Mouse (Mus musculus) midbrain, embryonic 12.5 days (tissue): ENCODE data around the gene Ptpn12. TPM values are rescaled to one million over a fixed set of nuclear protein-coding genes. Genes with fewer than 3 reads are reported as not detected.

Experiments
- ATAC-seq: fragments of 200-750 bp; cut with Nextera tagmentation; 2 replicates; pipeline ENCODE4 v1.8.0; 2017; ENCODE audit warnings: low read depth, moderate TSS enrichment, moderate library complexity; ENCODE audit not compliant: low FRiP score
- H3K27ac ChIP-seq: fragments of 300-500 bp; sonication (generic); replicated peaks from 2 replicates; pipeline ENCODE4 v1.5.1; 2016; ENCODE audit warnings: mild to moderate bottlenecking
- H3K27me3 ChIP-seq: fragments of 300-500 bp; sonication (generic); 2 replicates; pipeline ENCODE4 v1.6.1; 2016; ENCODE audit warnings: mild to moderate bottlenecking
- H3K36me3 ChIP-seq: fragments of 300-500 bp; sonication (generic); 2 replicates; pipeline ENCODE4 v1.6.1; 2016
- H3K4me1 ChIP-seq: fragments of 300-500 bp; sonication (generic); 2 replicates; pipeline ENCODE4 v1.6.1; 2016
- H3K4me2 ChIP-seq: fragments of 300-500 bp; sonication (generic); replicated peaks from 2 replicates; pipeline ENCODE4 v1.6.1; 2016; ENCODE audit warnings: mild to moderate bottlenecking, moderate library complexity
- H3K4me3 ChIP-seq: fragments of 300-500 bp; sonication (generic); 2 replicates; pipeline ENCODE4 v1.5.1; 2016; ENCODE audit warnings: mild to moderate bottlenecking
- H3K9ac ChIP-seq: fragments of 300-500 bp; sonication (generic); replicated peaks from 2 replicates; pipeline ENCODE4 v1.6.1; 2016; ENCODE audit warnings: mild to moderate bottlenecking, moderate library complexity
- H3K9me3 ChIP-seq: fragments of 300-500 bp; sonication (generic); 2 replicates; pipeline ENCODE4 v1.6.1; 2016; ENCODE audit warnings: mild to moderate bottlenecking
- WGBS: fragments of 180-500 bp; shearing (Covaris S2); methylation state at CpG from one replicate; pipeline ENCODE4 v1.1.7; 2016; 5-methylcytosine and 5-hydroxymethylcytosine counted together
- polyA plus RNA-seq: library from polyadenylated mRNA; unstranded; fragments of >200 nt; fragmentation: Nextera tagmentation; extraction: Ambion mirVana; gene quantifications from 2 replicates; pipeline ENCODE4 v1.2.1, GENCODE M21; 2016

The Ptpn12 gene
- 30.9 and 31.3 TPM in 2 replicates for polyA plus RNA-seq

DNA sequence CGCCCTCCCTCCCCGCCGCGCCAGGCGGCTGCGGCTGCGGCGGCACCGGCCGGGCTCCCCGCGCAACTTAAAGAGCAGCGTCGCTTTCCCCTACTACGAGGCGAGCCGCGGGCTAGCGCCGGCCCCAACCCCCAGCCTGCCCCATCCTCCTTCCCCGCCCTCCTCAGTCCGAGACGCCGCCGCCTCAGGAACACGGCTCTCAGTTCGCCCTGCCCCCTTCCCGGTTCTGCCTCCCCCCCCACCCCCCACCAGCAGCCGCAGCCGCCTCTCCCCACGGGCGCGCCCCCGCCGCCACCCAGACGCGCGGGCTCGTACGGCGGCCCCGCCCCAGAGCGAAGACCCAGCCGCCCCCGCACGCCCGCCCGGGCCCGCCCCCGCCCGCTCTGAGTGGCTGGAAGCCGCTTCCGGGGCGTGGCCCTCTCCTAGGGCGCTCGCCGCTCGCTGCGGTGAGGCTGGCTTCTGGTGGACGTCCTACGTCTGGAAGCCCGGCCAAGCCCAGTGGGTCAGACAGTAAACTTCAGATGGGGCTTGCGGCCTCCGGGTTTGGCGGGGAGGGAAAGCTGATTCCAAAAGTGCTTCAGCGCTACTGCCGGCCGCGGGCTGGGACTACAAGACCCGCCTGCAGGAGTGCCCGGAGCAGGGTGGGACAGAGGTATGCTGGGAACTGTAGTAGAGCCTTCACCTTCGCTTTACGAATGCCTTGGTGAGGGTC, at the start of gene Ptpn12:
Gene Ptpn12 (minus strand): TSS at position 92 of the 712 bp plus-strand sequence.
- peak within 1 kb of the TSS; percentile 98 for H3K9ac ChIP-seq
- peaks cover 16% of the 10 kb centered on the region for H3K4me1 ChIP-seq
- no peaks in the 10 kb centered on the region for H3K9me3 ChIP-seq
- H3K27me3 ChIP-seq, result no peaks in the 10 kb centered on the region
- H3K4me2 ChIP-seq, result peak within 1 kb of the TSS; percentile 66
- H3K4me3 ChIP-seq, result peak within 1 kb of the TSS; percentile 99
- WGBS, result under 1% methylated on average over 40 of the region's 73 CpGs
- peak; percentile 95 for ATAC-seq
- peak within 1 kb of the TSS; percentile 100 for H3K27ac ChIP-seq
- H3K36me3 ChIP-seq, result no peaks in the 10 kb centered on the region

- no peaks in the 10 kb centered on the region for H3K27me3 ChIP-seq
- no peaks in the 10 kb centered on the region for H3K9me3 ChIP-seq
- H3K4me1 ChIP-seq, result no peaks in the 10 kb centered on the region
- H3K27ac ChIP-seq, result no peak overlapping the region
- H3K4me2 ChIP-seq, result no peak overlapping the region
- 81% methylated on average over 6 of the region's 6 CpGs for WGBS
- ATAC-seq, result no peak
- no peak overlapping the region for H3K9ac ChIP-seq
- no peaks in the 10 kb centered on the region for H3K36me3 ChIP-seq
- H3K4me3 ChIP-seq, result no peak overlapping the region
Measured at GRCm38 (mm10) chr5:21091179-21091578, 35.5 kb upstream of the Ptpn12 start.

DNA sequence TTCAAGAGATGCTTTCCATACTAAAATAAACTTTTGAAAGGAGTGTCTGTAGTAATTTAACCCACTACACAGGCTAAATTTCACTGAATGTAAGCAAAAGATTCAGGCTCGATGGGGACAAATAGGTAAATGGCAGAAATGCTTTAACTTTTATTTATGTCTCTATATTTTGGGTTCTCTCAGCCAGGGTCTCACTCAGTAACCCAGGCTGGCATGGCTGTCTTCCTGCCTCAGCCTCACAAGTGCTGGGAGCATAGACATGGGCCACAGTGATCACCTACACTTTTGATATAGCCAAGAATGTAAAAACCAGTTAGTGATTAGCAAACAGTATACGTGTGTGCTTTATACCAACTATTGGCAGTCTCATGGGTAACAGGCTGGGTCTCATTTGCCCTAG, 1.5 kb upstream of the Ptpn12 start:
- no peak for ATAC-seq

DNA sequence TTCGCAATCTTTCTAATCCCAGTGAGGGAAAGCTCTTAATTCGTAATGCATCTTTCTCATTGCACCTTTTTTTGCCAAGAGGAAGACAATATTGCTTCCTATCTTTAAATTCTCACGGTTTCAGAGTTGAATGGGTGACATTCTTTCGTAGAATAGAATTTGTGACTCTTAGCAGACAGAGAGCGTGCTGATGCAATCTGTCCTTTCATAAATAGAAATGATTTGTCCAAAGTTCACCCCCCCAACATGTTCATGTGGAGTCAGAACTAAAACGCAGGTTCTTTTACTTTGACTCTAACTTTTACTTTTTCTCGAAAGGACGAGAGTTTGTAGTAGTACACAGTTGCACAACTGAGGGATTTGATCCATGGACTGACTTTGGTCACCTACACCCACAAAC, 884 bp upstream of the Ptpn12 start:
- H3K4me1 ChIP-seq, result peaks cover 16% of the 10 kb centered on the region
- peak overlapping the region; percentile 100 for H3K27ac ChIP-seq
- no peaks in the 10 kb centered on the region for H3K36me3 ChIP-seq
- 14% methylated on average over 8 of the region's 8 CpGs for WGBS
- H3K27me3 ChIP-seq, result no peaks in the 10 kb centered on the region
- no peaks in the 10 kb centered on the region for H3K9me3 ChIP-seq
- no peak for ATAC-seq
- H3K9ac ChIP-seq, result peak overlapping the region; percentile 63
- H3K4me2 ChIP-seq, result peak overlapping the region; percentile 61
- H3K4me3 ChIP-seq, result peak overlapping the region; percentile 99

More for the DNA sequence above, 1.5 kb upstream of the Ptpn12 start:
- Histone ChIP-seq H3K9me3 (no peaks in the 10 kb centered on the region), H3K36me3 (no peaks in the 10 kb centered on the region), H3K4me2 (no peak overlapping the region; the same call in 1 of the 2 replicates), H3K27me3 (no peaks in the 10 kb centered on the region), H3K9ac (no peak overlapping the region), H3K27ac (no peak overlapping the region), H3K4me1 (peaks cover 12% of the 10 kb centered on the region), H3K4me3 (no peak overlapping the region)
- 89% methylated on average over 2 of the region's 2 CpGs for WGBS

DNA sequence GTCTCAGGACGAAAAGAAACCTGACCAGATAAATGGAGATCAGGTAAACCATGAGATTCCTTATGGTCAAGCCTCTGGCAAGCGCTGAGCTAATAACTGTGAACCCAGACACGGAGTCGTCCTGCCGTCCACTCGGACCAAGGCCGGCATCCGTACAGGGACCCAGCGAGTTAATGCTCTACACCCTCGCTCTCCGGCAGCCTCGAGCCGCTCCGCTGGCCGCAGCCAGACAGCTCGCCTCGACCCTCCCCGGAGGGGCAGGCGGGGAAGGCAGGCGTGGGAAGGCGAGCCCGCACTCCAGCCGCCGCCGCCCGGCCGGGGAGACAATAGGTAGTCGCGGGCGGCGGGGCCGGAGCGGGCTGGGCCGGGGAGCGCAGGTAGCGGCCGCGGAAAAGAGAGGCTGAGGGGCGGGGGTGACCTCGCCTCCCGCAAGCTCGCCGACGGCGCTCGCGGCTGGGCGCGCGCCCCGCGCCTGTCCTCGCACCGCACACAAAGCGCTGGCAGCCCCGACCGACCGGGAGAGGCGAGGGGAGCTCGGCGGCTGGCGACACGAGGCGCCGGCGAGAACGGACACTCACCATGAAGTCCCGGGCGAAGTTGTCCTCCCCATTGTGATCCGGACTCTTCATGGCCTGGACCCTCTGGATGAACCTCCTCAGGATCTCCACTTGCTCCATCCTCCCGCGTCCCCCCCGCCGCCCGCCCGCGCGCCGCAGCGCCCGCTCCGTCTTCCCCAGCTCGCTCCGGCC, 466 bp downstream of the Ptpn12 start:
- peak overlapping the region; percentile 98 for H3K9ac ChIP-seq
- peak overlapping the region; percentile 100 for H3K27ac ChIP-seq
- H3K9me3 ChIP-seq, result no peaks in the 10 kb centered on the region
- WGBS, result under 1% methylated on average over 73 of the region's 84 CpGs
- no peaks in the 10 kb centered on the region for H3K27me3 ChIP-seq
- peaks cover 16% of the 10 kb centered on the region for H3K4me1 ChIP-seq
- no peaks in the 10 kb centered on the region for H3K36me3 ChIP-seq
- peak overlapping the region; percentile 99 for H3K4me3 ChIP-seq
- H3K4me2 ChIP-seq, result peak overlapping the region; percentile 66
- peak; percentile 33 for ATAC-seq

GRCm38 (mm10) chr5:21054472-21055070, 1.1 kb downstream of the Ptpn12 start:
- Histone ChIP-seq H3K4me2 (peak overlapping the region; percentile 66), H3K4me3 (peak overlapping the region; percentile 99), H3K27ac (peak overlapping the region; percentile 100), H3K9ac (peak overlapping the region; percentile 98), H3K36me3 (no peaks in the 10 kb centered on the region), H3K27me3 (no peaks in the 10 kb centered on the region), H3K4me1 (peaks cover 16% of the 10 kb centered on the region), H3K9me3 (no peaks in the 10 kb centered on the region)
- 0% methylated on average over 20 of the region's 20 CpGs for WGBS
- ATAC-seq, result peak; percentile 13

GRCm38 (mm10) chr5:21053571-21054307, 2.0 kb downstream of the Ptpn12 start:
- no peaks in the 10 kb centered on the region for H3K27me3 ChIP-seq
- peak overlapping the region; percentile 99 for H3K4me3 ChIP-seq
- no peaks in the 10 kb centered on the region for H3K9me3 ChIP-seq
- peaks cover 16% of the 10 kb centered on the region for H3K4me1 ChIP-seq
- ATAC-seq, result no peak
- H3K4me2 ChIP-seq, result peak overlapping the region; percentile 66
- no peaks in the 10 kb centered on the region for H3K36me3 ChIP-seq
- peak overlapping the region; percentile 98 for H3K9ac ChIP-seq
- H3K27ac ChIP-seq, result no peak overlapping the region
- 61% methylated on average over 3 of the region's 3 CpGs for WGBS

- H3K4me3 ChIP-seq, result no peak overlapping the region
- H3K4me1 ChIP-seq, result peaks cover 16% of the 10 kb centered on the region
- no peaks in the 10 kb centered on the region for H3K9me3 ChIP-seq
- H3K36me3 ChIP-seq, result no peaks in the 10 kb centered on the region
- H3K27me3 ChIP-seq, result no peaks in the 10 kb centered on the region
- no peak for ATAC-seq
- no peak overlapping the region for H3K4me2 ChIP-seq
- H3K9ac ChIP-seq, result no peak overlapping the region
- H3K27ac ChIP-seq, result no peak overlapping the region
- 90% methylated on average over 1 of the region's 1 CpGs for WGBS
Measured at GRCm38 (mm10) chr5:21052521-21052920, 3.2 kb downstream of the Ptpn12 start.

DNA sequence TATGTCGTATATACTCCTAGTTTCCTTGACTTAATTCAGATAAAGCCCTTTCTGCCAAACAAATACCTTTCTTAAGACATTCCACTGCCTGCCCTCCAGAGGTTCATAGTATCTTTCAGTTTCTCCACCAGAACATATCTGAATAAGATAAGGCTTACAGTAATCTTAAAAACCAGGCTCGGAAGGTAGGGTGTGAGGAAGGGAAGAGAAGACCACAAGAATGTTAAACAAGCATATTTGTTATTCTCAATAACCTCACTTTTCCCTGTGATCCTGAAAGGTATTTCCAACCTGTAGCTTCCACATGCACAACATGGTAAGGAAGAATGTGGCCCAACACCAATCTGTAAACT, 5.0 kb downstream of the Ptpn12 start:
- no peak overlapping the region for H3K9ac ChIP-seq
- H3K27me3 ChIP-seq, result no peaks in the 10 kb centered on the region
- H3K36me3 ChIP-seq, result no peaks in the 10 kb centered on the region
- no peak overlapping the region for H3K4me2 ChIP-seq
- H3K9me3 ChIP-seq, result no peaks in the 10 kb centered on the region
- ATAC-seq, result no peak
- 85% methylated on average over 2 of the region's 2 CpGs for WGBS
- no peak overlapping the region for H3K4me3 ChIP-seq
- peaks cover 11% of the 10 kb centered on the region for H3K4me1 ChIP-seq
- no peak overlapping the region for H3K27ac ChIP-seq

DNA sequence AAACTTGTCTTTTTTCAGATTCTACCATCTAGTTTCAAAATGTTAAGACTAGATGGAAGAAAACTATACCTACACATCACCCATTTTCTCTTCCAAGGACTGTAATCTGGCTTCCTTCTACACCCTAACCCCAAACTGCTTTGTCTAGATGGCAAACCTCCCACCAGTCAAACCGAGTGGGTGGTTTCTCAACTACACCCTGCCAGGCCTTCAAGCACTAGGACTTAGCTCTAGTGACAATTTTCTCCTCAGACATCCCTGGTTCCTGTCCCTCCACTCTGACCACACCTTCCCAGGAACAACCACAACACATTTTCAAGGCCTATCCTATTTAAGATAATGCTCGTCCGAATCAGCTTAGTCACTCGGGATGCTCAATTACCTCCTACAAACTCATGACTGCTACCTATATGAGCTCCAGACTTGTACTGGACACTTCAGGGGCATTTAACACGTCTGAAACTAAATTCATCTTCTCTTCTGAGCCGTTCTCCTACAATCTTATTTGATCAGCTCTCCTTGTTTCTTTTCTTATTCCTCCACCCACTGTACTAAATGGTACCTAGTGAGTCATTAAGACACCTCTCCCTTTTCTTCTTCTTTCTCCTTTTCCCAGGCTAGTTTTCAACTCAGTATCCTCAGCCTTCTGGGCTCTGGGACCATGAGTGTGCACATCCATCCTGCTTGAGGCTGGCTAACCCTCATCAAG, 5.5 kb downstream of the Ptpn12 start:
- Histone ChIP-seq H3K27me3 (no peaks in the 10 kb centered on the region), H3K4me3 (no peak overlapping the region), H3K9me3 (no peaks in the 10 kb centered on the region), H3K36me3 (no peaks in the 10 kb centered on the region), H3K4me2 (no peak overlapping the region), H3K9ac (no peak overlapping the region), H3K4me1 (peaks cover 11% of the 10 kb centered on the region), H3K27ac (no peak overlapping the region)
- 89% methylated on average over 6 of the region's 6 CpGs for WGBS
- ATAC-seq, result no peak

DNA sequence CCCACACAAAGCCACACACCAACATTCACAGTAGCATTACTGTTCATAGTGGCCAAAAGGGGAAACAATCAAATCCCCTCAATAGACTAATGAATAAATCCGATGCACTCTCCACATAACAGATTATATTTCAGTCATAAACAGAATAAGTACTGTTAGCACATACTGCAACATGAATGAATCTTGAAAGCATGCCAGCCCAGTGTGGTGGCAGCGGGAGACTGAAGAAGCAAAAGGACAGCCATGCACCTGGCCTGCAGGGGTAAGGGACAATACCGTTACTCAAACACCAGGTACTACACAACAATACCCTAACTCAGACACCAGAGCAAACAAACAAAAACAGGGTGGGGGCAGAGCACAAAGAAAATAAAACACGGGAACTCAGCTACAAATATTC, 6.7 kb downstream of the Ptpn12 start:
- Histone ChIP-seq H3K4me1 (peaks cover 11% of the 10 kb centered on the region), H3K4me2 (no peak overlapping the region), H3K27me3 (no peaks in the 10 kb centered on the region), H3K4me3 (no peak overlapping the region), H3K9ac (no peak overlapping the region), H3K36me3 (no peaks in the 10 kb centered on the region), H3K27ac (no peak overlapping the region), H3K9me3 (no peaks in the 10 kb centered on the region)
- 96% methylated on average over 4 of the region's 4 CpGs for WGBS
- no peak for ATAC-seq
